Mouse (Mus musculus) erythroblast, embryonic 14.5 days (primary cell): ENCODE results near the gene Als2.

Experiments used
- GATA1 ChIP-seq: IDR thresholded peaks from 2 replicates; pipeline ENCODE4 v1.6.1; 2012; ENCODE audit warnings: low read length, inconsistent platforms, mixed read lengths
- TAL1 ChIP-seq: IDR thresholded peaks from 3 replicates; pipeline ENCODE4 v1.6.1; 2012; ENCODE audit warnings: low read length, inconsistent platforms, mixed read lengths

DNA sequence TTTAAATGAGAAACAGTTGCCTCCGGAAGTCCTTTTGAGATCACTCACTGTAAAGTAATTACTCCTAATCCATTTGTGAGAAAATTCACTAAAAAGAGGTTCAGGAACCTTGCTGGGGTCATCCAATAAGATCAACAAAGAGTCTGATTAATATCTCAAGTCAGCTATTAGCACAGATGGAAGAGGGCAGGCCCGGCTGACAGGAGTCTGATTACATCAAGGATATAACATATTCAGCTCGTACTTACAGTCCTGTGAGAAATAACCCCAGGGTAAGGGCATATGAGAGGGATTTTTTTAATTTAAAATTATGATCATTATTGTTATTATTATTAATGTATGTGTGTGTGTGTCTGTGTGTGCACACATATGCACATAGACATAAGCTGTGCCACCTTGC, 35.2 kb upstream of the Als2 start:
- no peak for TF ChIP-seq TAL1
- TF ChIP-seq GATA1: no peak
